Mouse (Mus musculus): ENCODE data around the gene Med17. TPM values are rescaled to one million over a fixed set of nuclear protein-coding genes. Genes with fewer than 3 reads are reported as not detected.

Med17 gene
- polyA plus RNA-seq, 1 experiment from 2014 or later: 44.6 TPM

DNA sequence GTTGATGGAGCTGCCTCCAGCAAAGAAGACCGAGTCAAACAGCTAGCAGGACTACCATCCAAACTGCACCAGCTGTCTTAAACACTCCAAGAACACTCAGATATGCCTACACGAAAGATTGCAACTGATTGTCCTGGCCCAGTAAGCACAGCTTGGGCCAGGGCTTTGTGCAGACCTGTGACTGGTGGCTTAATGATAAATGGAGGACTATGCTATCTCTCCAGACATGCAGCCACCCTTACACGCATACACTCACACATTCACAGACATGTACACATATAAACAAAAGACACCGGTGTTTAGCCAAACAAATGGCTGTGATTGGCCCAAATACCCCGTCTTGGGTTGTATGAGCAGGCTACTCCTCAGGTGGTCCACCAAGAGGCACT is 754 bp upstream of the Med17 start:
- H3K9me3 ChIP-seq: no peaks in the 10 kb centered on the region
- no peak for ATAC-seq (ENCODE audit: low FRiP score)
- no peaks in the 10 kb centered on the region for H3K27me3 ChIP-seq
- H3K36me3 ChIP-seq (replicated peaks): peaks cover 4% of the 10 kb centered on the region
- 44% methylated on average over 5 of the region's 5 CpGs for WGBS
- peaks cover 25% of the 10 kb centered on the region for H3K4me1 ChIP-seq
- H3K27ac ChIP-seq: 0 out of 2 replicates have a peak overlapping the region, but pooled peaks have one; percentile 13
- H3K4me2 ChIP-seq: peak overlapping the region; percentile 80
- H3K9ac ChIP-seq: peak overlapping the region; percentile 98
- peak overlapping the region; percentile 96 for H3K4me3 ChIP-seq (replicated peaks)

DNA sequence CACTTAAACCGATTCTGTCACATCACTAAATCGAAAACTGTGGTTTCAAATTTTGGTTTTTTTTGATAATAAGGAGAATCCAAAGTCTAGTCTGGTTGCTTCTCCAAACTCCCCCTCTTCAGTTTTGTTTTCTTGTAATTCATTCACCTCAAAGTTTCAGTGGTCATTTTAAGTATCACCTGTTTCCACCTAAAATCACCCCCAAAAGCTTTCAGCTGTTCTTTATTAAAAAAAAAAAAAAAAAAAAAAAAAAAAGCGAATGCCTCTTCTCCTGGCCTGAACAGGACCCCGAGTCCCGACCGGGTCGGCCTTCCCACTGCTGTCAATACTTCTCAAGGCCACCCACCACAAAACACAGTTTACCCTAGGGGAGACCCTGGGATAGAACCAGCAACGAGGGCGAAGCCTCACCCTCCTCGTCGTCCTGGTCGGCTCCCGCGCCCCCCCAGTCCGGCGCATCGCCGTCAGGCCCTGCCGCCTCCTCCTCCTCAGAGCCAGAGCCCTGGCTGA is 537 bp downstream of the Med17 start:
- Histone ChIP-seq H3K4me3 (replicated peaks) (peak overlapping the region; percentile 96), H3K36me3 (replicated peaks) (peaks cover 15% of the 10 kb centered on the region), H3K9ac (peak overlapping the region; percentile 98), H3K9me3 (no peaks in the 10 kb centered on the region), H3K4me1 (peaks cover 25% of the 10 kb centered on the region), H3K4me2 (peak overlapping the region; percentile 80), H3K27me3 (no peaks in the 10 kb centered on the region), H3K27ac (peak overlapping the region; percentile 93)
- 9% methylated on average over 19 of the region's 19 CpGs for WGBS
- no peak for ATAC-seq (ENCODE audit: low FRiP score)

DNA sequence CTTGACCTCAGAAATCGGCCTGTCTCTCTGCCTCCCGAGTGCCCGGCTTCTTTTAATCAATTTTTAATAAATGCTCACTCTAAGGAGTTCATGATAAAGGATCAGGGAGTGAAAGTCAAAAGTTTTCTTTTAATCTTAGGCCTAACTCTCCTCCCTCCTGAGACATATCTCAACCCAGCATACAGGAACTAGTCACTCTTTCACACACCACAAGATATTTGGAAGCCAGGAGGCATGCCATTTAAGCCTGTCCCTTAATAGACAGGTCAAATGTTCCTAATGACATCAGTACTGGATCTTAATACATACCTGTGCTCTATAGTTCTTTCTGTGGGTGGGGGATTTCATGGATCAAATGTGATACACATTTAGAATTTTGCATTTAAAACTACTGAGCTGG is 1.4 kb downstream of the Med17 start:
- Histone ChIP-seq H3K4me1 (peaks cover 25% of the 10 kb centered on the region), H3K27me3 (no peaks in the 10 kb centered on the region), H3K27ac (no peak overlapping the region), H3K4me3 (replicated peaks) (no peak overlapping the region), H3K4me2 (no peak overlapping the region), H3K36me3 (replicated peaks) (peaks cover 23% of the 10 kb centered on the region), H3K9ac (0 out of 2 replicates have a peak overlapping the region, but pooled peaks have one; percentile 12), H3K9me3 (no peaks in the 10 kb centered on the region)
- WGBS: 89% methylated on average over 3 of the region's 3 CpGs
- ATAC-seq (ENCODE audit: low FRiP score): no peak

DNA sequence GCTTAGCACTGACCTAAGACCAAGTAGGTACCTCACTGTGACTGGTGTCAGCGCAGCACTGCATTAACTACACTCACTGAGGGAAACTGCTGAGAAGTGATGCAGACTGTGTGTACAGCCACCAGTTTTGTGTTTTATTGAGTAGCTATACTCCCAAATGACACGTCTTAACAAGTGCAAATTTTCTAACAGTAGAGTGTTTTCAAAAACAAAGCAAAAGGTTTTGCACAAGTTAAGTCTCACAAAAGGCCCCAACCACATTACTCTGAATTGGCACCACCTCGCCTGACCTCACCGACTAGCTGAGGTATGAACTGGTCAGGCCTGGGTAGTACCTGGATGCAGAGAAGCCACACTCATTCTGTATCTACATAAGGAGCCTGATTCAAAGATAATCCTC is 2.9 kb downstream of the Med17 start:
- no peak overlapping the region for H3K9ac ChIP-seq
- H3K4me2 ChIP-seq: no peak overlapping the region
- WGBS: 92% methylated on average over 4 of the region's 4 CpGs
- H3K4me1 ChIP-seq: peaks cover 25% of the 10 kb centered on the region
- no peaks in the 10 kb centered on the region for H3K9me3 ChIP-seq
- H3K27me3 ChIP-seq: no peaks in the 10 kb centered on the region
- peaks cover 38% of the 10 kb centered on the region for H3K36me3 ChIP-seq (replicated peaks)
- ATAC-seq (ENCODE audit: low FRiP score): no peak
- H3K27ac ChIP-seq: no peak overlapping the region
- no peak overlapping the region for H3K4me3 ChIP-seq (replicated peaks)

DNA sequence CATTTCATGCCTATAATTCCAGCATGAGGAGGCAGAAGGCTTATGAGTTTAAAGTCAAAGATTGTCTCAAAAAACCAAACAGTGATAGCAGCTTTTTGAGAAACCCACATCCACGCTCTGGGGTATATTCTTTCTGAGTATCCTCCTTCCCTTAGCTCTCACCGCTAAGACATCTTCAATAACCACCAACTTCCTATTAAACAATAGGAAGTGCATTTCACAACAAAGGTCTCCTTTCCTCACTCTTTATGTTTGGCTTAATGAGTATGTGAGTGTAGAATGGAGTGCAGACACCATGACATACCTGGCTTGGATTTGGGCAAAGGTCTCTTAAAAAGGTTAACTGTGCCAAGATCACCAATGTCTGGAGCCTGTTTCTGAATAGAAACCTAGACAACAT is 5.8 kb downstream of the Med17 start:
- Histone ChIP-seq H3K4me1 (peaks cover 13% of the 10 kb centered on the region), H3K4me3 (replicated peaks) (no peak overlapping the region), H3K27ac (no peak overlapping the region), H3K27me3 (no peaks in the 10 kb centered on the region), H3K36me3 (replicated peaks) (peaks cover 67% of the 10 kb centered on the region), H3K9me3 (no peaks in the 10 kb centered on the region), H3K4me2 (no peak overlapping the region), H3K9ac (no peak overlapping the region)
- WGBS: 95% methylated on average over 2 of the region's 2 CpGs
- no peak for ATAC-seq (ENCODE audit: low FRiP score)

DNA sequence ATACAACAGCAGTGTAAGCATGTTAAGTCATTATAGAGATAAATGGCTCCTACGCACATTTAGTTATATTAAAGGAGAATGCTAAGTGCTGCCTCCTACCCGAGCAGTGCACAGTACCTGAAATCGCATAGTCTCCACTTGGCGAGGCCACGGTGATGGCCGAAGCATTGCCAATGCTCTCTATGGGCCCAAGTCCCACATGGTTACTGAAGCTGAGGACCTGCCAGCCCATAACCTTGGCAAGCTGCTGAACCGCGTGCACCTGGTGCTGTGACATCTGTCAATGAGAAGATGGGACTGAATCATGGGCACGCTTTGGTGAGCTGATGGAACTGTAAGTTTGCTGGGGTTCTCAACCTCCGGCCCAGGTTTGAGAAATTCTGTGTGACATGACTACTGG is 16.2 kb downstream of the Med17 start:
- H3K4me3 ChIP-seq (replicated peaks): no peak overlapping the region
- ATAC-seq (ENCODE audit: low FRiP score): no peak
- no peaks in the 10 kb centered on the region for H3K27me3 ChIP-seq
- no peaks in the 10 kb centered on the region for H3K4me1 ChIP-seq
- H3K36me3 ChIP-seq (replicated peaks): peaks cover 77% of the 10 kb centered on the region
- 97% methylated on average over 10 of the region's 10 CpGs for WGBS
- H3K4me2 ChIP-seq: no peak overlapping the region
- no peak overlapping the region for H3K27ac ChIP-seq
- H3K9me3 ChIP-seq: no peaks in the 10 kb centered on the region
- H3K9ac ChIP-seq: no peak overlapping the region

DNA sequence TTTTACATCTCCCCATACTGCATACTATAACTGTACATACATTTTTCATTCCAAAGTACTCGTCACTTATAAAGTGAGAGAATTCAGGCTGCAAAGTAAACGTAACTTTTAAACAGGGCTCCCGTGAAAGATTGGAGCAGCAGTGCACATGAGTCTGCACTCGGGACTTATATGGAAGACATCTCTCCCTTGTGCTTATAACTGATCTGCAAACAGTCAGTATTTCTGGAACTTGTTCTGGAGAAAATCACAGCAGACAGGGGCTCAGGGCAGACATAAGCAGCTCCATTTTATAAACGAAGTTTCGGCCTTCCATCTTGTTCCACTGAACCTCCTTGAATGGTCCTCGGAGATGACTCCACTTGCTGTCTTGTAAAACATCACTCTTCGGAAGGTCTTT is 17.8 kb downstream of the Med17 start:
- Histone ChIP-seq H3K4me3 (replicated peaks) (no peak overlapping the region), H3K36me3 (replicated peaks) (peaks cover 65% of the 10 kb centered on the region), H3K9ac (no peak overlapping the region), H3K9me3 (no peaks in the 10 kb centered on the region), H3K4me2 (no peak overlapping the region), H3K27ac (no peak overlapping the region), H3K4me1 (no peaks in the 10 kb centered on the region), H3K27me3 (no peaks in the 10 kb centered on the region)
- no peak for ATAC-seq (ENCODE audit: low FRiP score)
- 93% methylated on average over 8 of the region's 8 CpGs for WGBS

DNA sequence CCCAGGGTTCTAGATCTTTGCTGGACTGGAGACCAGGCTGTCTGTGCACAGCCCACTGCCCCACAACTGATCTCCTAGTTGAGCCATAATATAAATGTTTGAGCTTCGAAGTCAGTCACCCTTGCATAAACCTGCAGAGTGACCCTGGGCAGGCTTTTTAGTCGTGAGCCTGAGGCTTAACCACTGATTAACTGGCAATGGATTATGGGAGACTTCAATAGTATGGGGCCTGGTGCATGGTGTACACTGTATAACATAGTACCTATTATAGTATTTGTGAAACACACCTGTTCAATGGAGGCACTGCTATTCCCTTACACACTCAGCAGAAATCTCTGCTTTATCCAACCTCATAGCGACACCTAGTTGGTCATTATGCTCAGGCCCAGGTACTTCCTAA is 23.5 kb downstream of the Med17 start:
- no peak overlapping the region for H3K4me3 ChIP-seq (replicated peaks)
- peaks cover 11% of the 10 kb centered on the region for H3K36me3 ChIP-seq (replicated peaks)
- no peak for ATAC-seq (ENCODE audit: low FRiP score)
- no peak overlapping the region for H3K4me2 ChIP-seq
- no peaks in the 10 kb centered on the region for H3K9me3 ChIP-seq
- H3K9ac ChIP-seq: no peak overlapping the region
- H3K27ac ChIP-seq: no peak overlapping the region
- H3K4me1 ChIP-seq: no peaks in the 10 kb centered on the region
- 84% methylated on average over 3 of the region's 3 CpGs for WGBS
- H3K27me3 ChIP-seq: no peaks in the 10 kb centered on the region

DNA sequence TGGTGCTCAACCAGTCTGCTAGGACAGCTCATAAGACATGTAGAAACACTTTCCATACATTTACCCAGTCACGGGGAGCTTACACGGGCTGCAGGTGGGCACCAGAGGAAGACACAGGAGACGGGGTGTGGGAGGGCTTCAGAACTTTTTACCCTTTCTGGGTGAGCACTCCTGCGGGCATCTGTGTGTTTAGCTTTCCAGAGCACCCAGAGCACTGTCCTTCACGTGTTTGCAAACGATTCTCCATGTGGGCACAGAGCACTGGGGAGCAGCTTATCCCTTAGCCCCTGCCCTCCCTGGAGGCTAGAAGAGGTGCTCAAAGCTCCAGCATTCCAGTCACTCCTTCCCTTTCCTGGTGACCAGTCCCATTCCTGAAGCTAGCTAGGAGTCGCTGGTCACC is 25.2 kb downstream of the Med17 start:
- H3K27me3 ChIP-seq: no peaks in the 10 kb centered on the region
- H3K4me1 ChIP-seq: no peaks in the 10 kb centered on the region
- 89% methylated on average over 7 of the region's 7 CpGs for WGBS
- no peak for ATAC-seq (ENCODE audit: low FRiP score)
- H3K9ac ChIP-seq: no peak overlapping the region
- H3K4me2 ChIP-seq: no peak overlapping the region
- H3K4me3 ChIP-seq (replicated peaks): no peak overlapping the region
- no peaks in the 10 kb centered on the region for H3K36me3 ChIP-seq (replicated peaks)
- no peak overlapping the region for H3K27ac ChIP-seq
- H3K9me3 ChIP-seq: no peaks in the 10 kb centered on the region

DNA sequence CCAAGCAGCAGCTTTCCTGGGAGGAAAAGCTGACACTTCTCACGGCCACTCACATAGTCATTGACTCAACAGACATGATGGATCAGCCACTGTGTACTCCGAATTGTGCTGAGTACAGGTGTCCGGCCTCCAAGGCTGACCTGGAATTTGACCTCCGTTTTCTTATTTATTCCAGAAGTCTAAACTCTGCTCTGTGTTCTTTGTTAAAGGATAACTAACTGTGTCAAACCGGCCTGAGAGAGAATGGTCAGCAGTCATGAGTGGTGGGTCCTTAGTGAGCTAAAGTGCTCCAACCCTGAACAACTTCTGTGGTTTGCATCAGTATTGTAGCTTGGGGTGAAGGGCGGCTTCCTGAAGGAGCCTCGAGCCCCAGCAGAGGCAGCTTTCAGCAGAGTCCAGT is 27.5 kb downstream of the Med17 start:
- Histone ChIP-seq H3K9me3 (no peaks in the 10 kb centered on the region), H3K4me3 (replicated peaks) (no peak overlapping the region), H3K27ac (no peak overlapping the region), H3K4me1 (no peaks in the 10 kb centered on the region), H3K27me3 (no peaks in the 10 kb centered on the region), H3K9ac (no peak overlapping the region), H3K4me2 (no peak overlapping the region), H3K36me3 (replicated peaks) (no peaks in the 10 kb centered on the region)
- 82% methylated on average over 7 of the region's 7 CpGs for WGBS
- no peak for ATAC-seq (ENCODE audit: low FRiP score)

DNA sequence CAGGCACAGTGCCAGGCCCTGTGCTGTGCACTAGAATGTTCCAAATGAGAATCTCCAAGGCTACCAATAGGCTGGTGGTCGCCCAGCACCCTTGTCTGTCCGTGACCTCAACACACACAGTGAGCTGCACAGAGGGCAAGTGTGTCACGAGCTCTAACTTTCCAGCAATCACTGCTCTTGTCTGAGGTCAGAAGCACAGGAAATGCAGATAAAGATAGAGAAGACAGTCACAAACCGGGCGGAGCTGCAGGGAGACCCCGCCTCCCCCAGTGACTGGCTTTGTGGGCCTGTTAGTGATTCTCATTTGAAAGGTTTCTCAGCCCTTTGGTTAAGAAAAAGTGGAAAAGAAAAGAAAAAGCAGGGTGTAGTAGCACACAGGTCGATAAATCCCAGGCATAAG is 29.4 kb downstream of the Med17 start:
- Histone ChIP-seq H3K9me3 (no peaks in the 10 kb centered on the region), H3K27ac (no peak overlapping the region), H3K4me3 (replicated peaks) (no peak overlapping the region), H3K36me3 (replicated peaks) (no peaks in the 10 kb centered on the region), H3K4me1 (no peaks in the 10 kb centered on the region), H3K9ac (no peak overlapping the region), H3K4me2 (no peak overlapping the region), H3K27me3 (no peaks in the 10 kb centered on the region)
- no peak for ATAC-seq (ENCODE audit: low FRiP score)
- 73% methylated on average over 7 of the region's 7 CpGs for WGBS

DNA sequence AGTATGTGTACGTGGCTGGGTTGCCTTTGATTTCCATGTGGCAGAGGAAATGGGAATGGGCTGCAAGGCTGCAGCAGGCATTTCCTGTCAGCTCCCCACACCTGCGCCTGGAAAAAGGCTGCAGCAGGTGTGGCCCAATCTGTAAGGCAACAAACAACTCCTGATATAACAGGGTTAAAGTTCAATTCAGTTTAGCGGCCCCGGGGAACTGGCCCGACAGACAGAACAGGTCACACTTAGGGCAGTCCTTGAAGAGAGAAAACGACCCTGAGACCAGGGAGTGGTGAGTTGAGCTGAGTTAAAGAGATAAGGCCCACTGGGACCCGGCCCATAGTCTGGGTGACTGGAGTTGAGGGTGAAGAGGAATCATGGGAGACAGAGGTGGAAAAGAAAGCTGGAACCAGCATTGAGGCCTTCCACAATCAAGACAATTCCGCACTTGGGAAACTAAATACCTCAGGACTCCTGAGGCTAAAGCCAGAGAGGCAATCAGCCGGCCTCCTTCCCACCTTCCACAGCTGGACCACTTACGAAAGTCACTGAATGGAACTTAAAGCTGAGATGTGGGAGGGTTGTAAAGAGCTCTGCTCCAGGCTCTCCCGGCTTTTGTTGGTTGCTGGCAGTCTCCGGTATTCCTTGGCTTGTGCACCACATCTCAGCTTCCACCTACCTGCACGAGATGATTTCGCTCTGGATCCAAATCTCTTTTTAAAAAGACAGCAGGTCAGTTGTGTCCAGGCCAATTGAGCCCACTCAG is 34.2 kb downstream of the Med17 start:
- Histone ChIP-seq H3K4me1 (no peaks in the 10 kb centered on the region), H3K36me3 (replicated peaks) (no peaks in the 10 kb centered on the region), H3K27ac (no peak overlapping the region), H3K27me3 (no peaks in the 10 kb centered on the region), H3K4me2 (no peak overlapping the region), H3K4me3 (replicated peaks) (no peak overlapping the region), H3K9ac (no peak overlapping the region), H3K9me3 (no peaks in the 10 kb centered on the region)
- 81% methylated on average over 14 of the region's 14 CpGs for WGBS
- no peak for ATAC-seq (ENCODE audit: low FRiP score)

DNA sequence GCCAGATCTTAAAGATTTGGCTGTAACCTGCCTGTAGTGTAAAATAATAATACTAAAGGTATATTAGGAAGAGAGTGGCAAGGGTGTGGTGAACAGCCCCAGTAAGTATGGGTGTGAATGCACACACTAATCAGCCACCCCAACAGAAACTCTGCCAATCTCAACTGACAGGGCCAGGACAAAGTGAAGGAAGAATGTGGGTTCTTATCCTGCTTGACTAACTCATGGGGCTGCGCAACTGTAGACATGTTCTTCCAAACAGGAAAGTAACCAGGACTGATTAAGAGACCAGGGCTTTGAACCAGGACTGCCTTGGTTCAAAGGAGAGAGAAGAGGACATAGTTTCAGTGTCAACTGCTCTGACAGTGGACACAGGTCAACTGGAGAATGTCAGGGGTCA is 37.6 kb downstream of the Med17 start:
- H3K9ac ChIP-seq: no peak overlapping the region
- H3K4me1 ChIP-seq: peaks cover 12% of the 10 kb centered on the region
- H3K27ac ChIP-seq: no peak overlapping the region
- no peak for ATAC-seq (ENCODE audit: low FRiP score)
- no peak overlapping the region for H3K4me3 ChIP-seq (replicated peaks)
- no peaks in the 10 kb centered on the region for H3K36me3 ChIP-seq (replicated peaks)
- H3K4me2 ChIP-seq: no peak overlapping the region
- H3K9me3 ChIP-seq: no peaks in the 10 kb centered on the region
- WGBS: 94% methylated on average over 1 of the region's 1 CpGs
- H3K27me3 ChIP-seq: peaks cover 17% of the 10 kb centered on the region; the same call in 1 of the 2 replicates

Measured in forebrain, embryonic 12.5 days (tissue).